Mouse (Mus musculus) c-Kit-positive CD71-negative TER-119-negative erythroid progenitor cells, embryonic 14.5 days (primary cell): ENCODE measurements at regions not wholly inside any gene's neighbourhood (a gene's known extent, or its start where the extent isn't known, plus 50 kb on each side); places are given as distances from the start of the nearest gene placed in this dataset.

Experiments
- DNase-seq: peaks from one replicate; pipeline ENCODE4 v3.0.0-alpha.2; 2013; ENCODE audit warnings: low read depth

GRCm38 (mm10) chr12:25455281-25455989 lies 358.5 kb upstream of the Id2 start:
- no peak for DNase-seq

DNA sequence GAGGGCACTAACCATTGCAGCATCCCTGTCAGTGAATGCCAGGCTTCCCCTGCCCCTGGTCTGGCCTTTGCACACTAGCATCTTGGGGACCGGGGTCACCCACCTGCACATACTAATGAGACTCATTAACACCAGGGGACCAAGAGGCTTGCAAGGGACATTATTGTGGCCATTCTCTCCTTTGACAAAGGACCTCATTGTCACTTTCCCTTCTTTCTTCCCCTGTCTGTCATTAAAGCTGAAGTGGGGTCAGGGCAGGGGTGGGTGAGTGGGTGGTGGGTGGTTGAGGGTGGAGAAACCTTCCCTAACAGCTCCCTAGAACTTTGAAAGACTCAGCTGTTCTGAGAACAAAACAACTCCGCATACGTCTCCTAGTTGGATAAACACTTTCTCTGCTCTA lies 356.4 kb upstream of the Id2 start:
- no peak for DNase-seq

DNA sequence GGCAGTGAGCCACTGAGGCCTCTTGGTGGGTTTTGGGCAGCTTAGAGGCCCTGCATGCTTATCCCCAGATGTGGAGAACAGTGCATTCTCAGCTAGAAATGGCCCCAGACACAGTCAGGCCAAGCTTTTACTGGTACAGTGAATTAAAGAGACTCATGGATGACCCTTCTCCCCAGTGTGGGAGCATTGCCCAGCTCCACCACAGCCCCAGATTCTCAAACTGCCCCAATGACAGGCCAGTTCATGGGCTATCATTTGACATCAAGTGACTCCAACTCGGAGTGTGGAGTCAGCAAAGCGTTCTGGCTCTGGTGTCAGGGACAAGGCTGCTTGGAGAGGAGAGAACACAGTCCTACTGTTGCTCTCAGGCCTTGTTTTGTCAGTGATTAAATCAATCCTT lies 354.2 kb upstream of the Id2 start:
- DNase-seq = no peak

DNA sequence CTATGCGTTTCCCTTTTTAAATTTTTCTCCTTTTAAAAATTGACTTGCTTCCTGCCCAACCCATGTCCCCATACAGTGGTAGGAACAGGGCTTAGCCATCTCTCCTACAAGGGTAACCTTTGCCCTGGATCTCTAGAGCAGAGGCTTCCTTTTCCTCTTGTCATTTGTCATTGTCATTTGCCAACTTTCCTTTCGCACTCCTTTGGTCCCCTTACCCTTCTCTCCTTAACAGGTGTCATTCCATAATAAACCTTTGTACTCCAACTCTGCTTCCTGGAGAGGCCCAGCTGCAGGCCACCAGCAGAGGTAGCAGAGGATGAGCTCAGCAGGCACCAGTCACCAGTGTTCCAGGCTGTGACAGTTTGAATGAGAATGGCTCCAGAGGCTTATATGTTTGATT lies 347.4 kb upstream of the Id2 start:
- no peak for DNase-seq

- no peak for DNase-seq
Observed at GRCm38 (mm10) chr12:25439029-25439551, 342.1 kb upstream of the Id2 start.

GRCm38 (mm10) chr12:25438217-25439028 lies 341.5 kb upstream of the Id2 start:
- peak; percentile 24 for DNase-seq

DNA sequence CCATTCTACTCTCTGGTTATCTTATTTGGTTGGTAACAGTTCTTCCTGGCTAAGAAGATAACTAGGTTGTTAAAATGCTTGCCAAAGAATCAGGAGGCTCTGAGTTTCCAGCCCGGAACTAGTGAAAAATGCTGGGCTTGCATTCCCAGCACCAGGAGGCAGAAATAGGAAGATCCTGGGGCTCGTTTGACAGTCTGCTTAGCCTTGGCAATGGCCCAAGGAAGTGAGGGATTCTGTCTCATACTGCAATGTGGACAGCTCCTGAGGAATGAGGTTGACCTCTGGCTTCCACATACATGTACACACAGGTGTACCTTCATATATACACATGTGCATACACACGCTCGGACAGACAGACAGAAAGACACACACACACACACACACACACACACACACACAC lies 340.6 kb upstream of the Id2 start:
- no peak for DNase-seq

DNA sequence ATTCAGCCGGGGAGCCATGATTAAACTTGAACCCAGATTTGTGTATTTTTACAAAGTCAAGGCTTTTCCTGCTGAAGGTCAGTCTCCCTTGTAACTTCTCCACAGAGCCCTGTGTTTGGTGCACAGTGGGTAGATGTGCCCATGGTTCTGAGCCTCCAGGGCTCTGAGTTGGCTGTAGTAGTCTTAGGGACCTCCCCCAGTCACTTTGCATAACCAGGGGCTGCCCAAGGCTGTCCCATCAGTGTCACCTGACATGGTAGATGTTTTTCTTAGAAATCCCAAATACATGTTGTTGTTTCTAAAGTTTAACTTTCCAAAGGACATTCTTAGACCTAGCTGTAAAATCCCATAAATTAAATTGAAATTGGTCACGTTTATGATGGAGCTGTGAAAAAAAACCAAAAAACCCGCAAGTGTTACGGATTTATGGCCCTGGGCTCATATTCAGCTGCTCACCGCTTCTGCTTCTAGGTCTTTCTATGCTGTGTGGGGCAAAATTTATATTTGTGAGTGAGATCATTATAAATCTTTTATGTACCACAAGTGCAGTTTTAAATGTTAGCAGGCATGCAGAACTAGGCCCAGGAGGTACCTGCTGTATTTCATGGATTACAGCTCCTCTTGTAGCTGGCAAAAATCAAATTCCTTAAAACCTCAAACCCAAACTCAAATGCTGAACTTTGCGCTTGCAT lies 339.4 kb upstream of the Id2 start:
- no peak for DNase-seq

DNA sequence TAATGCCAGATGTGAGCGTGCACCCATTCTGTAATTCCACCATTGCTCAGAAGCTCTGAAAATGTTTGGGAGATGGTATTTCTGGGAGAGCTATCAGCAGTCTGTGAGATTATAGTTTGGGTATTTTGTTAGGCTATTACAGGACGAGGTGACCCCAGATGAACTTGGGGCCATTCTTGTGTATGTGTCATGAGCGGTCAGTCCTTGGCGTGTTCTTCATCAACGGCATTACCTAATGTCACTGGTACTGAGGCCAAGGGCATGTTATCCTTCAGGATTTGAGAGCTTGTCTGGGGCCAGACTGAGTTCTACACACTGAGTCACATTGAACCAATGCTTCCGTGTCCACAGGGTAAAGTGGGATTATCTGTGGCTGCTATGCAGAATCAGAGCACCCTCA lies 335.9 kb upstream of the Id2 start:
- DNase-seq = no peak

- DNase-seq = no peak
Observed at GRCm38 (mm10) chr12:25430911-25431310, 334.0 kb upstream of the Id2 start.

DNA sequence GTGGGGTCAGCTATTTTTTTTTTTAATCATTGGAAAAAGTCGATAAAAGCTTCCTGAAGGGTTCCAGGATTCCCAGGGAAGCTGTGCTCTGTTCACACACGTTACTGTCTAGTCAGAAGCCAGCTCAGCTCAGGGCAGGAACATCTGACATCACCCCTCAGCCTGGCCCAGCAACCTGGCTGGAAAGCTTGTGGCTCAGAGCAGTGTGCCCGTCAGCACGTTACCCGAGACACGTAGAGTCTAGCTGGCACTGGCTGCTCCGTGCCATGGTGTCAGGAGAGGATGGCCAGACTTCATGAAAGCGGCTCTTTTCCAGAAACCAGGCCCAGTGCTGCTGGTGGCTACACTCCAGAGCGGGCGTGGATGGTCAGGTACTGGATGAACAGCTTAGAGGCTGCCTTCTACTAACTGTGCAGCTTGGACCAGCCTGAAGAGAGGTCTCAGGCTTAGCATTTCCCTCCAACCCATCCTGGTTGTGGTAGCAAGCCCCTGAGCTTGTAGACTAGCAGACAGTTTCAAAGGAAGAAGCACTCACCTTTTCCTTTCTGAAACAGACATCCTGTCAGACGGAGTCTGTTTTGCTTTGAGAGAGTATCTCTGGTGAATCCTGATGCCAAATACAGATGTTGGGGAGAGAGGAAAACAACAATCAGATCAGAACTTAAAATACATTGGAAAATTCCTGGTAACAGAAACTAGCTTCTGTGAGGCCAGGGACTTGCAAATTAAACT lies 331.1 kb upstream of the Id2 start:
- no peak for DNase-seq

DNA sequence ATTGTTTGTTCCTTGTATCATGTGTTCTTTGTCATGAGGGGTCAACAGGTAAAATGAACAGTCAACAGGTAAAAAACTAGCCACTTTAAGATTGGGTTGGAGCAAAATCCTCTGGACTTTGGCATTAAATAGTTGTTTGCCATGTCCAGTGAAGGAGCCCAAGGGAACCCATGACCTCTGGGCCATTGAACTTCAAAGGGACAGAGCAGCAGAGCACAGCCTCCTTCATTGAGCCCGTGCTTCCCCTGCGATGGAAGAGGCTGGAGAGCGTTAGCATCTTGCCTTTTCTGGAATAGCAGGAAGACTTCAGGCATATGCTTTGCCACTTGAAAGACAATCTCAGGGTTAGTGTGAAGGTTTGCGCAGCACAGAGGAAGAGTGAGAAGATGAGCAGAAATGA lies 320.4 kb upstream of the Id2 start:
- no peak for DNase-seq

- no peak for DNase-seq
Observed at GRCm38 (mm10) chr12:25416571-25416970, 319.6 kb upstream of the Id2 start.

- DNase-seq = no peak
Observed at GRCm38 (mm10) chr12:25415641-25416040, 318.7 kb upstream of the Id2 start.

DNA sequence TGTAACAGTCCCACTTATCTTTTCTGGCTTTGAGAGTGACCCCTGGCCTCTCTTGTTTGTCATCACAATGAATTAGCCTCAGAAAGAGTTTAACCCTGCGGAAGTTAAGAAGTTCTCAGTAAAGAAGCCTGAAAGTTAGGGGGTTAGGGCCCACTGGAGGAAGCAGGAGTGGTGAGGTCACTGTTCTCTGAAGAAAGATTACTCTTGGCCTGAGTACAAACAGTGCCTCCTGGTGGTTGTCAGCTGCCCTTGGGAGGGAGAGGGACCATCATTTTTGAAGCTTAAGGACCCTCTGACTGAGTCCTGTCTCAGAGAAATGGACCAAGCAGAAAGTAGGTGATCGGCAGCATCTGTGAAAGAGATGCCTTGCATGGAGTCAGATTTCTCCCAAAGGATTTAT lies 318.3 kb upstream of the Id2 start:
- DNase-seq = peak; percentile 36

DNA sequence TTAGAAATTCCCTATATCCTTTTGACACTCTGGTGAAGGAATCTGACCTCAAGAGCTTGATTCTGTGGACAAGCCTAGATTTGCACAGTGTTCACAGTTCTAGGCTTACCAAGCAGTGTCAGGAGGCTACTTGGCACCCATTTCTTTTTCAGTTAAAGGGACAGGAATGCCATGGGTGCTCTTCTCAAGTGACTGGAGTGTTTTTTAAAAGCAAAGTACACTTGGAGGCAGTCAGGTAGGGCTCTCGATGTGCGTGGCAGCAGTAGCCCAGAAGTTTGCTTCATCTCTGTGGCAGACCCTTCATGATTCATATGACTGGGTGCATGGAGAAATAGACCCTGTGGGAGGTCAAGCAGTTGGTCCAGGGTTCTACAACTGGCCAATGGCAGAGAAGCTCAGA lies 310.4 kb upstream of the Id2 start:
- DNase-seq = no peak

GRCm38 (mm10) chr12:25400326-25400725 lies 303.4 kb upstream of the Id2 start:
- DNase-seq = no peak

GRCm38 (mm10) chr12:25398726-25399125 lies 301.8 kb upstream of the Id2 start:
- no peak for DNase-seq

DNA sequence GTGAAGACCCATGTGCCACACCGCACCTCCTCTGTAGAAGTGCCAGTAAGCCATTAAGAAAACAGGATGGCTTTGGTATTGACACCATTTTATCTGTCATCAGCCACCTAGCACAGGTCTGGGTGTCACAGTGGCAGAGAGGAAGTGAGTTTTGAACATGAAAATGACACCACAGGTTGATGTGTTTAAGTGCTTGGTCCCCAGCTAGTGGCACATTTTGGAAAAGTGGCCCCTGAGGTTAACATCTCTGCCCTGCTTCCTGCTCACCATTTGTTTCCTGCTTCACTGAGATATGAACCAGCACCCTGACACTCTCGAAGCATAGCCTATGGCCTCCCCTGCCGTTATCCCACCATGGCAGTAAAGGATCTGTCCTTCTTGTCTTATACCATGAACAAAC lies 297.4 kb upstream of the Id2 start:
- DNase-seq = no peak

- no peak for DNase-seq
Observed at GRCm38 (mm10) chr12:25393501-25393900, 296.6 kb upstream of the Id2 start.

DNA sequence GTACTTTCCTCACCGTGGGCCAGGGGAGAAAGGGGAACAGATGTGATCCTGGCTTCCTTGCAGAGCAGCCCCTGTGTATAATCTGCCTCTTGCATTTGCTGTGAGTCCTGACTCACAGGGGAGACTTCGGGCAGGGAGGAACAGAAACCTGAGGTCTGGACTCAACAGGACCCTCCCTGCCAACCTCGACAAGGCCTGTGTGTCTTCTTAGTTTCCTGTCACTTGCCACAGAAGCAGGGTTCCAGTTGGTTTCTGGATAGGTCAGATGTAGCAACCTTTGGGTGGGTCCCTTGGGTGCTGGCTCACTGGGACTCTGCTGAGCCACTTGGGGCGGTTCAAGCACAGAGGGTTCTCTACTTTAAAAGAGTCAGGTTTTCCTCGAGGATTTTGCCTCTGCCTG lies 292.3 kb upstream of the Id2 start:
- DNase-seq = peak; percentile 42

DNA sequence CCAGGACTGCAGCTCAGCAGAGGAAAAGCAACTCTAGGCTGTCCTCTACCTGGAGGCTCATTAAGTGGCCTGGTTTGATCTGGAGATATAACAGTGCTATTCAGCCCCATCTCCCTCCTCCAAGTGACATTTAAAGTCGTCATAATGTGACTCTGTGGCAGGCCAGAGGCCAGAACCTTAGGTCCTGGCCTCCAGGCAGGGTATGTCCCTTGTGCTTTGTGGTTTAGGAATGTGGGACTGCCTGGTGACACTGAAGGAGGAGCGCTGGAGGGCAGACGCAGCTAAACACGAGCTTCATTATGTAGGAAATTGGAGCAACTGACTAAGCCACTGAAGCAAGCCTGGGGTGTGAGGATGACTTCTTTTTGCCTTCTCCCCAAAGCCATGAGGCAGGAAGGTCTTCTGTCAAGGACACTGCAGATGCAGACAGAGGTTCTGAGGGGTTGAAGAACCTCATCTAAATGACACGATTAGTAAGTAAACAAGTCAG lies 290.9 kb upstream of the Id2 start:
- DNase-seq = no peak
